Mouse (Mus musculus) MEL-GATA-1-ER (cell line): ENCODE data around the gene Il1rap.
A peak's percentile ranks its signal among the peaks of the same experiment; 100 is the strongest.

Experiments used
- DNase-seq: peaks from one replicate; pipeline ENCODE4 v3.0.0-alpha.2; 2012; ENCODE audit warnings: low read depth; ENCODE audit errors: extremely low read depth

The Il1rap gene

DNA sequence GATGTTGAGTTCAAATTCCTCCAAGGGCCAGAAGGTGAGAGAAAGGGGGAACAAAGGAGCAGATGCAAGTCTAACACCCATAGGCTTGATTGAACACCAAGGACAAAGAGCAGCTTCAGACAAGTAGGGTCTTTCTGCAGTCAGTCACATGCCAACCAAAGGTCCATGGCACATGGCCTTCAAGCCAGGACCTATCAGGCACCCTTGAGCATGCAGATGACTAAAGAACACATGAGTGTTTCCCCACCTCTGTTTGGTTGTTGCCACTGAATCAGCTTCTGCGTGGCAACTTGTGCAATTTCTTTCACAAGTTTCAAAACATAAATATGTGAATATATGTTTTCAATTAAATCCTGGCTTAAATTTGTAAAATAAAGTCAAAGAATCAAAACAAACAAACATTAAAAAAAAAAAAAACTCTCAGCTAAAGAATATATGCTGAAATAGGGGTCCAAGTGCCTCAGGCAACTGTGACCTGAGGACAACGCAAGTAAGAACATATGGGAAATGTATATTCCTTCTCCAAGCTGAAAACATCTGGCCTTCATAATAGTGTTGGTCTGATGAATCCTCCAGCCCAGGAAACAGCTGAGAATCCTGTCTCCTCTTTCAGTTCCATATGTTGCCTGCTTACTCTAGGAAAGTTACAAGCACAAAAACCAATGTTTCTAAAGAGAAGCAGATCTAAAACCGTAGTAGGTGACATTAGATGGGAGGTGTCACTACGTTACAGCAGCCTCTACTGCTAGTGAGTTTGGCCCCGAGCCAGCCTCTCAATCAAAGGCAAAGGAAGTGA, 142.6 kb downstream of the Il1rap start:
- no peak for DNase-seq

DNA sequence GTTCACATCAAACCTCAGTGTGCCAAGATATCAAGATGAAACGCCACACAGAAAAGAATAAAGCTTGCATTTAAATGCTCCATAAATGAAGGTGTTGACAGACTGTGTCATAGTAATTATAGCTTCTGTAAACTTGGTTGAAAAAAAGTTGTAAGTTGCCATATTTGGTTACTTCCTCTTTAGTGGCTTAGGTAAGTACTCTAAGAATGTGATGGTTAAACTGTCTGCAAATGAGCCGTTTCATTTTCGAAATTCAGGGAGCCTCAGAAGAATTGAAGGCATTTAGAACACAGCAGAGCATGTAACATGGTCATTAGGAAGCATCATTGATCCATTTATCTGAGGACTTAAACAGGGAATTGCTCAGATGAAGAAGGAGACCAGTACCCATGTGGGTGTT, 146.6 kb downstream of the Il1rap start:
- peak; percentile 18 for DNase-seq

DNA sequence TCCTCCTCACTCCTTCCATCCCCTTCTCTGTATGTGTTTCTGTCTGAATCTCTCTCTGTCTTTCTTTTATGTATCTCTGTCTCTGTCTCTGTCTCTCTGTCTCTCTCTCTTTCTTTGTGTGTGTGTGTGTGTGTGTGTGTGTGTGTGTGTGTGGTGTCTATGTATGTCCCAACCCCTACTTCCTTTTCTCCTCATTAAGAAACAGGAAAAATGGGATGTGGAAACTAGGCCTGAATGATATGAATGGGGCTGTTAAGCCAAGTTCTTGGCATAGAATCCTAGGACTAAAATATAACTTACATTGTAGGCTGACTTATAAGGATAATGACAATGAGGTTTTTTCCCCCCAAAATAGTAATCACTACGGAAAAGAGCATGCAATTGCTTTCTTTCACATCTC, 149.4 kb downstream of the Il1rap start:
- no peak for DNase-seq

DNA sequence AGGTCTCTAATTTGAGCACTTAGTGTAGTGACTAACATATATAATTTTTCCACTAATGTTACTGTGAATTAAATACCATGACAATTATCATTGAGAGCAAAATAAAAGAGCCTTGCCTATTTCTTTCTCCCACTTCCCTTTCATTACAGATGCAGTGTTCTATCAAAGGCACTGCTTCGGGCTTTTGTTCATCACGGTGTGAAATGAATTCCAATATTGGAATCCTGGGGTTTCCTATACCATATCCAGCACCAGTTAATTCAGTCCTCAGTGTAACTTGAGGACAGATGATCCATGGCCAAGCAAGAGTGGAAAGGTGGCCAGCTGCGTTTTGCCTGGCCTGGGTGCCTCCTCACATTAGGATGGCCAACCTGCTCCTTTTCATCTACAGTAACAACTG, 151.1 kb downstream of the Il1rap start:
- no peak for DNase-seq

DNA sequence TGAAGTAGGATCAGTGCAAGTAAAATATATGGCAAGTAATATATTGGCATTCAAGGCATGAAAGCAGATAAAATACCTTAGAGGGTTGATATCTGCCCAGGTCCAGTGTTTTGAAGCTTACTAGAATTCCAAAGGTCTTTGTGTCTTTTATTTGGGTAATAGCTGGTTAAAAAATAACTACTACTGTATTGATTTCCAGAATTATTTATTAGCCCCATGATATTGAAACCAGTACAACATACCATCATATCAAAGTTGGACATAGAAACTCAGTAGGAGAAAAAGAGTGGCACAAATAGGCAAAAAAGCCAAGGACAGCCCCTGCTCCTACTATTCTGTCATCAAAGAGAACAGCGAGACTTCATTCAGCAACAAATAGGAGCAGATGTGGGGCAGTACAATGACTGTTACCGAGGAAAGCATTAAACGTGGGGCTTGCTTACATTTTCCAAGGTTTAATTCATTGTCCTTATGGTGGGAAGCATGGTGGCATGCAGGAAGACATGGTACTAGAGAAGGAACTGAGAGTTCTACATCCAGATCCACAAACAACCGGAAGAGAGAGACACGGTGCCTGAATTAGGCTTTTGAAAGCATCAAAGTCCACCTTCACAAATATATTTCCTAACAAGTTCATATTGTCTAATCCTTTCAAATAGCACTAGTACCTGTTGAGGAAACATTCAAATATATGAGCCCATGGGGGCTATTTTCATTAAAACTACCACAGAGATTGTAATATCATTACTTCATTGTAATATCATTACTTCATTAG, 174.1 kb downstream of the Il1rap start:
- DNase-seq = no peak

DNA sequence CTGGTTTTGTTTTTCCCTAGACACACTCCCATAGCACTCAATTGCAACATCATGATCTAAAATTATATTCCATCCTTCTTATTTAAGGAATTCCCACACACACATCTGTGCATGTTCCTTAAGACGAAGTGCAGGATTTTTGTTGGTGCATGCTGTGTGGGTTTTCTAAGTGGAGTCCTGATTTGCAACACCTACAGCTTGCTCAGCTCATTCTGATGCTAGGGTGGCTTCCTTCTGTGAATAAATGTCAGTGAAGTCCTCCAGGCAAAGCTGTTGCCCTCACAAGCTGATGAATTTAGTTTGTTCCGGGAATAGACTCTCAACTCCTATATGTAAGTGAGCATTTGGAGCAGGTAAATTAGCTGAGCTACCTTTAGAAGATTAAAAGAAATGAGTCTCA, 194.5 kb downstream of the Il1rap start:
- DNase-seq = no peak

DNA sequence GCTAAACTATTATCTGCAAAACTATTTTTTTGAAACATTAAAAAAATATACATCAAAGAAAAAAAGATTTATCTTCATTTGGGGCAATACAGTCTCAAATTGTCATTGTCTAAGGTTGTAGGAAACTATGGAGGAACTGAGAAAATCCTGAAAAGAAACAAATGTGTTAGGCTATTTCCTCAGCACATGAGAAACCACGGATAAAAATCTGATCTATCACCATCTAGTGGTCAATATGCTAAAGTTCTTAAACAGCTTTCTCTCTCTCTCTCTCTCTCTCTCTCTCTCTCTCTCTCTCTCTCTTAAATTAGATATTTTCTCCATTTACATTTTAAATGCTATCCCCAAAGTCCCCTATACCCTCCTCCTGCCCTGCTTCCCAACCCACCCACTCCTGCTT, 195.6 kb downstream of the Il1rap start:
- no peak for DNase-seq
